Mouse (Mus musculus) cerebellum, adult 2 months (tissue): ENCODE results near the gene Pum3. TPM values are rescaled to one million over a fixed set of nuclear protein-coding genes. Genes with fewer than 3 reads are reported as not detected.

ENCODE experiments used
- DNase-seq, 2 experiments: peaks; one replicate each; pipeline ENCODE4 v3.0.0; 2021
- H3K27ac ChIP-seq: fragments of 200-500 bp; 2 replicates; pipeline ENCODE4 v1.5.1; 2012; ENCODE audit warnings: low read length, control low read depth, inconsistent platforms; ENCODE audit not compliant: insufficient read depth
- H3K27me3 ChIP-seq: fragments of 200-500 bp; 2 replicates; pipeline ENCODE4 v1.6.1; 2012; ENCODE audit warnings: inconsistent platforms, mild to moderate bottlenecking, low read length, moderate library complexity; ENCODE audit not compliant: control insufficient read depth, insufficient read depth
- H3K4me1 ChIP-seq: fragments of 200-500 bp; 2 replicates; pipeline ENCODE4 v1.6.1; 2011; ENCODE audit warnings: low read length; ENCODE audit not compliant: control insufficient read depth, insufficient read depth
- H3K4me3 ChIP-seq: fragments of 200-500 bp; replicated peaks from 2 replicates; pipeline ENCODE3; 2011; ENCODE audit warnings: mild to moderate bottlenecking, low read depth, low read length, control low read depth; ENCODE audit not compliant: insufficient read depth
- CTCF ChIP-seq: fragments of 200-500 bp; IDR thresholded peaks from 2 replicates; pipeline ENCODE4 v1.5.1; 2011; ENCODE audit warnings: low read depth, mild to moderate bottlenecking, control low read depth, low read length, moderate library complexity, borderline replicate concordance; ENCODE audit not compliant: insufficient read depth
- POLR2A ChIP-seq: fragments of 200-500 bp; IDR thresholded peaks from 2 replicates; pipeline ENCODE4 v1.6.1; 2011; ENCODE audit warnings: low read length, control low read depth, borderline replicate concordance; ENCODE audit not compliant: insufficient read depth
- WGBS: fragments of 180-500 bp; shearing (Covaris S2); methylation state at CpG from one replicate; pipeline ENCODE4 v1.1.7; 2018; 5-methylcytosine and 5-hydroxymethylcytosine counted together
- polyA plus RNA-seq: library from polyadenylated mRNA; depleted of rRNA; stranded (reverse); fragments of >200 nt; gene quantifications from 2 replicates; pipeline ENCODE4 v1.2.3, GENCODE M21; 2012

Gene Pum3
- polyA plus RNA-seq, 1 experiment, result 25.2 TPM

DNA sequence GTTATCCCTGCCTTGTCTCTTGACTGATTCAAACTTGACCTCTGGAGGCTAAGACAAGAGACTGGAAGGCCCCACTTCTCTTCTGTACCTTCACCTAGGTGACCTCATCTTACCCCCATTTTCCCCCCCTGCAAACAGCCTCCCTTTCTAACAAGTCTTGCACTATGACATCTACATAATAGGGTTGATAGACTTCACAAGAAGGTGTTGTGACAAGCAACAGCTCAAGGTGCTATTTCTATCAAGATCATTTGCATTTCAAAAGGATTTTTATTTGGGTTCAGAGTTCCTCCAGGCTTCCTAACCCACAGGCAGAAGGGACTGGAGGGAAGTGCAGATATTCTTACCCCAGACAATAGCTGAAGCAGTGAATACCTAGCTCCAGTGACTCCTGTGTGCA, 44.3 kb downstream of the Pum3 start:
- TF ChIP-seq POLR2A (no peak), CTCF (no peak)

DNA sequence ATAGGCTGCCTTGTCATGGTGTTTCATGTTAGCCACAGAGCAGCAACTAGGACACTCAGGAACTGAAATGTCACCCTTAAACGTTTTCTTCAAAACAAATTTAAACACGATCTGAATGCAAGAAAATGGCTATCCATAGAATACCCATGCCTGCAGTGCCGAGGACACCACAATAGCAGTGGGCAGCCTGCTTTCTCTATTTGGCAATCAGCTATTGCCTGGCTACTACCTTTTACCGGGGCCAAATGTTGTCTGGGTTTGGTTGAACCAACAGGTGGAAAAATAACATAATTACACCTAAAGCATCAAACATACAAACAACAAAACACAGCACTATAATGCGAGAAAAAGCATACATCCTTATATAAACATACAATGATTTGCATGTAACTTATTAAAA, 46.4 kb downstream of the Pum3 start:
- no peak overlapping the region for H3K4me3 ChIP-seq
- H3K27me3 ChIP-seq, result no peaks in the 10 kb centered on the region
- TF ChIP-seq POLR2A, result no peak
- no peak for TF ChIP-seq CTCF
- 91% methylated on average over 5 of the region's 5 CpGs for WGBS
- H3K27ac ChIP-seq, result no peak overlapping the region
- H3K4me1 ChIP-seq, result no peaks in the 10 kb centered on the region
- no peak for DNase-seq

More for the DNA sequence above, 44.3 kb downstream of the Pum3 start:
- Histone ChIP-seq H3K4me1 (no peaks in the 10 kb centered on the region), H3K27ac (no peak overlapping the region), H3K4me3 (no peak overlapping the region), H3K27me3 (no peaks in the 10 kb centered on the region)
- no peak for DNase-seq

GRCm38 (mm10) chr19:27382131-27382530, 47.5 kb downstream of the Pum3 start:
- DNase-seq, result no peak
- Histone ChIP-seq H3K27me3 (no peaks in the 10 kb centered on the region), H3K4me1 (no peaks in the 10 kb centered on the region), H3K4me3 (no peak overlapping the region), H3K27ac (no peak overlapping the region)
- TF ChIP-seq CTCF, result no peak
- TF ChIP-seq POLR2A, result no peak
- 92% methylated on average over 1 of the region's 1 CpGs for WGBS

- Histone ChIP-seq H3K27ac (no peak overlapping the region), H3K4me3 (no peak overlapping the region), H3K27me3 (no peaks in the 10 kb centered on the region), H3K4me1 (no peaks in the 10 kb centered on the region)
- 76% methylated on average over 2 of the region's 2 CpGs for WGBS
- TF ChIP-seq CTCF (no peak), POLR2A (no peak)
- no peak for DNase-seq
These were observed 49.8 kb downstream of the Pum3 start for GRCm38 (mm10) chr19:27379712-27380401.

DNA sequence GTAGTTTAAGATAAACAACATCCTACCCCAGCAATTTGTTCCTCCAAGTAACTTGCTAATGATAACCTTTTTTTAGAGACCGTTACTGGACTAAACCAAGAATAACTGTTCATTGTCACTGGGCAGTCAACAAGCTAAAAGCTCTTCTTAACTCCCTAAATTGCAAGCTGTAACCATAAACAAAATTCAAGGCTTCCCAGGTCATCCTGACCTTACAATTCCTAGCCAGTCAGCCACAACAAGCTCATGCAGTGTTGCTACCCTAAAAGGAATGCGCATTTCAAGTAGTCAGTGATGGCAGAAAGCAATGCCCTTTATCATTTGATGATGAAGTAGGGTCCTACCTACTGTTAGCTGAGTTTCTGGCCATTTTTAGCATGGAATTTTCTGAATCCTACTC, 58.8 kb downstream of the Pum3 start:
- H3K27ac ChIP-seq, result no peak overlapping the region
- H3K4me1 ChIP-seq, result no peaks in the 10 kb centered on the region
- WGBS, result 95% methylated on average over 2 of the region's 2 CpGs
- H3K27me3 ChIP-seq, result no peaks in the 10 kb centered on the region
- no peak for TF ChIP-seq POLR2A
- DNase-seq, result no peak
- H3K4me3 ChIP-seq, result no peak overlapping the region

GRCm38 (mm10) chr19:27370174-27370573, 59.5 kb downstream of the Pum3 start:
- no peaks in the 10 kb centered on the region for H3K4me1 ChIP-seq
- no peak overlapping the region for H3K4me3 ChIP-seq
- DNase-seq, result no peak
- TF ChIP-seq CTCF (no peak), POLR2A (no peak)
- 76% methylated on average over 2 of the region's 2 CpGs for WGBS
- no peaks in the 10 kb centered on the region for H3K27me3 ChIP-seq
- H3K27ac ChIP-seq, result no peak overlapping the region

DNA sequence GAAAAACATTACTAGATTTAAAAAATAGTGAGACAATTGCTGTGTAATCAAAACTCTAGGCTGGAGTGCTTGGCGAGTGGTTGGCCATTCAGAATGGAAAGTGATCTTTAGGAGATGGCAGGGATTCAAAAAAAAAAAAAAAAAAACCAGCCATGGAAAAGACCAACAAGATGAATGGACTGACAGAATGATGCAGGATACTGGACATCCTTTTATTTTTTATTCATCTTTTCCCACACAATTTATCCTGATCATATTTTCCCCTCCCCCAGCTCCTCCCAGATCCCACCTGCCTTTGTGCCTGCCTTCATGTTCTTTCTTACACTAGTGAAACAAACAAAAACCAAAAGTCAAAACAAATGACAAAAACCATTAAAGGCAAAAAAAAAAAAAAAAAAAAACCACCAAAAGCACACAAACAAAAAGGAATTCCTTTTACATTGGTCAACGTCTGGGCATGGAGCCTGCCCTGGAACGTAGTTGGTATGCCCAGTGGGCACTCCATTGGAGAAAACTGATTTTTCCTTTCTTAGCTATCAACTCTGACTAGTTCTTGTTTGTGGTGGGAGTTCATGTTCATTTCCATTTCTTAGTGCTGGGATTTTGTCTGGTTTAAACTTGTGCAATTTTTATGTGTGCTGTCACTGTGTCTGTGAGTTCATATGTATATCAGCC, 60.0 kb downstream of the Pum3 start:
- no peak overlapping the region for H3K4me3 ChIP-seq
- no peaks in the 10 kb centered on the region for H3K27me3 ChIP-seq
- no peak for DNase-seq
- H3K27ac ChIP-seq, result no peak overlapping the region
- no peaks in the 10 kb centered on the region for H3K4me1 ChIP-seq
- TF ChIP-seq POLR2A (no peak), CTCF (no peak)
- WGBS, result 71% methylated on average over 3 of the region's 3 CpGs

DNA sequence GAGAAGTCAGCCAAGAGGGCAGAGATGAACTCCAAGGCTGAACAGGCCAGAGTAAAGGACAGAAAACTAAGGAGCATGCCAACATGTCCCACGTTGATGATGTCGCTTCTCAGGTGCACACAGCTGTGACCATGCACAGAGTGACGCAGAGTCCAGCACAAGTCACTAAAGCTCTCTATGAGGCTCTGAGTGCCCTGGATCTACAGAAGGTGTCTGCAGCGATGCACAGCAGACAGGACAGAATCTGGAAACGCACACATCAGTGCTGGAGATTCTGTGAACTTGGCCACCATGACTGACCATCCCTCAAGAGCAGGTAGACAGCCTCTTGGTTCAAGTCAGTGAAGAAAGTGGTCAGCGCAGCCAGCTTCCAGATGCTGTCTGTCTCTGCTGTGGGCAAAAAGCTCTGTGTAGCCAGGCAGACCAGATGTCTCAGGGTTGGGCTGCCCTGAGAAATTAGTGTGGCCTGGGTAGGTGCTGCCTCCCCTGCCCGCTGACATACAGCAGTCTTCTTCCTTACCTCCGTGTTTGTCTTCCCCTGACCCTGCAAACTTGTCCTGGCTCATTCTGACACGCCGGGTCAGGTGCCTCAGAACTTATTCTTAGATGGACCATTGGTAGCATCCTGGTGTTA, 63.4 kb downstream of the Pum3 start:
- Histone ChIP-seq H3K27me3 (no peaks in the 10 kb centered on the region), H3K4me3 (no peak overlapping the region), H3K27ac (no peak overlapping the region), H3K4me1 (no peaks in the 10 kb centered on the region)
- 85% methylated on average over 10 of the region's 10 CpGs for WGBS
- TF ChIP-seq CTCF (no peak), POLR2A (no peak)
- no peak for DNase-seq
